Mouse (Mus musculus) NIH3T3 (cell line): ENCODE results near the gene Tex37.
A peak's percentile ranks its signal among the peaks of the same experiment; 100 is the strongest.

Experiments used
- DNase-seq: peaks from one replicate; pipeline ENCODE4 v3.0.0-alpha.2; 2012; ENCODE audit warnings: low read depth

Tex37 gene

DNA sequence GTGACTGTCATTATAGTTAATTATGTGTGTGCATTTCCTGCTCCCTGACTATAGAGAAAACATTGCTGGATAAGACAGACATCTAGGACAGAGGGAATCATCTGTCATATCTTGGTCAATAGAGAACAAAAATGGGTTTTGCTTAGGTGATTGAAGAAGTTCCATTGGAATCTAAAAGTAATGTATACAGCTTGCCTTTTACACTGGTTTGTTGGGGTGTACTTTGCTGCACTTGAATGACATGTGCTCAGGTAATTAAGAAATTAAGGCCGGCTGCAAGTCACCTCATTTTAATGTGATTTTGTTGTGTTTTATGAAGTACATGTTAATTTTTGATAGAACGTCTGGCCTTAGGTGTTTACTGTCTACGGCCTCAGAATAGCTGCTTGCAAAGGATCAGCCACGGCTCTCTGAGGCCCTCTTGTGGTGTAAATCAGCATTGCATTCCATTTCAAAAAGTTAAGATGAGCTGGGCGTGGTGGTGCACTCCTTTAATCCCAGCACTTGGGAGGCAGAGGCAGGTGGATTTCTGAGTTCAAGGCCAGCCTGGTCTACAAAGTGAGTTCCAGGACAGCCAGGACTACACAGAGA, 37.9 kb downstream of the Tex37 start:
- DNase-seq = peak; percentile 93

DNA sequence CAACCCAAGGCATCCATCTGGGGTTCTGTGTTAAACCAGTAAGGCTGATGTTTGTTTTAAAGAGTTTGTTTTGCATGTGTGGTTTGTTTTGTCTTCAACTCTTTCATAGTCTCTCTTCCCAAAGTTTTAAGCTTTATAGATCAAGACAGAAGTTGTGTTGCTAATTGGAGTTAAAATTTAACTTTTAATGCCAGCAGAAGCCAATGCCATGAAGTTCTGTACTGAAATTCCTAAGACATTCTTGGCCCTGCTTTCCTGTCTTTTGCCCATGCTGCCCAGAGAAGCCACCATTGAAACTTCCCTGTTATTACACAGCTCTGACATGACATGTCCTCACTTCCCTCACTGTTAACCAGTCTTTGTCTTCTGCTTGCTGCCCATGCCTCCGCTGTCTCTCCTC, 43.7 kb downstream of the Tex37 start:
- DNase-seq = no peak

DNA sequence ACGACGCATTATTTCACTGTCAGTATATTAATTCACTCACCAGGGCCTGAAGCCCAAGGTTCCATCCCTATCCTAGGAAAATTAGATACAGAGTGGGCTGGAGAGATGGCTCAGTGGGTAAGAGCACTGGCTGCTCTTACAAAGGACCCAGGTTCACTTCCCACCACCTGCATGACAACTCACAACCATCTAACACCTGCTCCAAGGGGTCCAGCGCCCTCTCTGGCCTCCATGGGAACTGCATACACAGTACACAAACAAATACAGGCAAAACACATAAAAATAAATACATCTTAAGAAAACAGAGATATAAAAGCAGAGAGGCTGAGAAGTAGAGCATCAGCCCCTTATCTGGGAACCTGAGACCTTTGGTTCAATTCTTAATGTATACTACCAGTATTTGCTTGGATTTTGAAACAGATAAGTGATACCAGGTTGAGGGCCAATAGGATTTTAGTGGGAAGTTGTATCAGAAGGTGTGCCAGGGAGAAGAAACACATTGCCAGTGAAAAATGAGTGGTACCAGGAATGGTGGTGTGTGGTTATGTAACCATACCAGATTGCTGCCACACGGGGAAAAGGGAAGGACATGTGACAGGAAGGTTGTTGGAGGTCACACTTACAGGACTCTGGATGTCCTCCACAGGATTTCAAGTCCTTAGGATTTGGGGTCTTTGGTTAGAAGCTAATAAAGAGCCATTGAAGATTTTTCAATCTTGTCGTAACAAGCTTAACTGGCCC, 44.5 kb downstream of the Tex37 start:
- DNase-seq = no peak

DNA sequence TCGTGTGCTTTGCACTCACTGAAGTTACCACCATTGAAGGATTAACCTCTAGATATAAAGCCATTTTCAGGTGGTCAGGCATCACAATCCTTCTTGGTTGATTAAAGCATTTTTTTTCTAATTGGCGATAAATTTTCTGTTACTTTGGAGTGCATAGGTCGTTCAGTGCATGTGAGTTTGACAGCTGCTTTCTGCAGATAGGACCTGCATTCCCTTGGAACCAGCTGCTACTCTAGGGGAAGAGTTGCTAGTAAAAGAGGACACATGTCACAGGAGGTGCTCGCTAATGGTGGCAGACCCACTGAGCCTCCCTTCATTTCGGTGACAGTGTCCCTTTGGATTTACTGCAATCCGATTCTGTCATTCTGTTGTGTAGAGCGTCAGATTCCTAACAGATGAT, 46.2 kb downstream of the Tex37 start:
- DNase-seq = no peak

DNA sequence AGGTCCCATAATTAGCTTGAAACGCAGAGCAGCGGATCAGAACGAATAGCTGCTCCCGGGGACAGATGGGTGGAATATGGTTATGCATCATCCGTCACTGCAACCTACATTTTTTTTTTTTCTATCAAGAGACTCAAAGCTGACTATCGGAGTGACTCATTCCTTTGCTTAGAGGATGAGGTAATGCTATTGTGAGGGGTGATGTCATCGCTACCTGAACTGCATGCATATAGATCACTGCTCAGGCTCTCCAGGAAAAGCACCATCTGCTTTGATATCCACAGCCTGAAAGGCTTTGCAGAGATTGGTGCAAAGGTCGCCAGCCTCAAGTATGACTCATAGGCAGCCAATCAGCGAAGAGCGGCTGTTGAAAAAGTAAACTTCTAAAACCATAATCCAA, 46.6 kb downstream of the Tex37 start:
- peak; percentile 70 for DNase-seq

DNA sequence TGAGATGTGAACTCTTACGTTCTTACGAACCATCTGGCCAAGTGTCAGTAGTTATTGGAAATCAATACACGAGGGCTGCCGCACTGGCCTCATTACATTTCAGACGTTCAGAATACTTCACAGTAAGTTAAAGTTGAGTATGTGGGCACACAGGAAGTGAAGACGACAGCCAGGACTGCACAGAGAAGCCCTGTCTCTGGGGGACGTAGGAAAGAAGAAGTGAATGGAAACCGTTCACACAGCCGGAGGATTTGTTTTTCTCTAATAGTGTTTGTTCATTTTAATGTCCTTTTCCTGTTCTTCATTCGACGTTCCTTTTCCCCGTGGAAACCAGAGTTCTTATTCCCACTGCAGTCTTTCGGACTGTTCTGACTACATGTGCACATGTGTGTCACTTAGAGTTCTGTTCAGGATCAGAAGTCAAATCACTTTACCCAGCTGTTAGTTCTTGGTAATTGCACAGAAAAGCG, 47.2 kb downstream of the Tex37 start:
- DNase-seq = no peak

DNA sequence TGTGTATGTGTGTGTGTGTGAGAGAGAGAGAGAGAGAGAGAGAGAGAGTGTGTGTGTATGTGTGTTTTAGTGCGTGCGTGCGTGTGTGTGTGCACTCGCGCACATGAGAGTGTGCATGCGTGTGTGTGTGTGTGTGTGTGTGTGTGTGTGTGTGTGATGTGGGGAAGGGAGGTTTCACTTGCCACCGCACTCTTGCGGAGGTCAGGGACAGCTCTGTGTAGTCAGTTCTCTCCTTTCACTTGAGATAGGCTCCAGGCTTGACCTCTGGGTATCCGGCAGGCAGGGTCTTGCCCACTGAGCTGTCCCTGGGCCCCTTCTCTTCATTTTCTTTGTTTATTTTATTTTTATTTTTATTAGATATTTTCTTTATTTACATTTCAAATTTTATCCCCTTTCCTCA, 51.4 kb downstream of the Tex37 start:
- DNase-seq = no peak

DNA sequence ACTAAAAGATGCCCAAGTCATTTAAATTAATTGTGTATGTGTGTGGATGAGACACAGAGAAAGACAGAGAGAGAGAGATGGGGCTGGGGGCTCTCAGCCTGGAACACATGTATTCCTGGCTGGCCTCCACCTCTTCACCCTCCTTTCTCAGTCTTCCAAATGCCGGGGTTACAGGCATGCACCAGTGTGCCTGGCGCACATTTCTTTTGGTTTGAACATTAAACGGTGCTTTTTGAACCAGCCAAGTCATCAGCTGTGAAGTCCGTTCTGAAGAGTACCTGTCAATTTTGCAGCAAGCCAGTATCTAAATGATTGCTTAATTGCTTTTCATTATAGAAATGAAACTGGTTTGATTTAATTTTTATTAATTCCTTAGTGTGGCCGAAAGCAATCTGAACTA, 52.0 kb downstream of the Tex37 start:
- no peak for DNase-seq

DNA sequence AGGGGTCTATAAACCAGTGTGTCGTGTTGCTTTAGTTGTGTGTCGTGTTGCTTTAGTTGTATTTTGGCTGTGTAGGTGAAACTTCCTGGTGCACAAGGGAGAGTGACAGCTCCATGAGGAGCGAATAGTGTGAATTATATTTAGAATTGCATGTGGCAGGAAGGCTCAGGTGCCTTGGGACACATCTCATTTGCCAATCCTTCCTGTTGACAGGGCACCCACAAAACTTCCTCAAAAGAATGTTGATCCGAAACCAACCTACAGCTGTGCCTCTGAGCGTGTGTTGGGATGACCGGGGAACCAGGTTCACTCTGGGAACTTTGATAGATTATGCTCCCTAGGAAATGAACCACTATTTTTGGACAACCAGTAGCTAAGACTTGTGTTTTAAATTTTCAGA, 54.4 kb downstream of the Tex37 start:
- no peak for DNase-seq
